ENCODE assay signal across 8 mouse cellular contexts in the genomic region with DNA sequence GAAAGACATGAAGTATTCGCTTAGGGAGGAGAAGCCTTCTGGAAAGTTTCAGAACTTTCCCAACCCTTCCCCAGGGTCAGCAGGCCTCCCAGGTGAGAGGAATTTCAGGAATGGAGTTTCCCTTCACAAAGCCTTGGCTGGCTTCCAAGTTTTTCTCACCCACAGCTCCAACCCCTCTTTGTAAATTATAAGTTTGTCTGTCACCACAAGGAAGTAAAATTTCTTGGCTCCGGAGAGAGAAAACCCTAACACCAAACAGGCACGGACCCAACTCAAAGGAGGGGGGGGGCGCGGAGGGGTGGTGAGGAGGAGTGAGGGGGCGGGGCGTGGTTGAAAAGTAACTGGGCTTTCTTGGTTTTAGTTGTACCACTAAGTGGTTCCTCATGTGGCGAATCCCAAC. TPM values are rescaled to one million over a fixed set of nuclear protein-coding genes. Genes with fewer than 3 reads are reported as not detected.
DNase-seq lines count a peak whose midpoint lies in the region; ATAC-seq and TF ChIP-seq lines count a peak whose summit lies in the region.

No protein-coding gene starts in this region.

- no peaks in the 10 kb centered on the region for H3K27me3 ChIP-seq in erythroblast, embryonic 14.5 days (ENCODE audit: control insufficient read depth)
- H3K27me3 ChIP-seq in liver, embryonic 13.5 days = no peaks in the 10 kb centered on the region
- H3K27me3 ChIP-seq in myocyte (ENCODE audit: control insufficient read depth, insufficient read depth, insufficient read length) = no peaks in the 10 kb centered on the region

- TF ChIP-seq POLR2A in myocyte (IDR thresholded peaks at IDR 0.05; ENCODE audit: insufficient read length, low read depth) = no peak

- no peak for ATAC-seq in erythroblast, adult 5-6 weeks (replicated peaks; ENCODE audit: low FRiP score, poor library complexity, severe bottlenecking)
- no peak for ATAC-seq in liver, embryonic 13.5 days (ENCODE audit: low read depth)

- H3K79me2 ChIP-seq in myocyte (ENCODE audit: control insufficient read depth, insufficient read depth) = no peaks in the 10 kb centered on the region

- intact Hi-C loops in gastrocnemius, adult 2 months (cut with DNase I) = loop anchor here (5.0 to 10.0 kb wide), 2 partner anchors 200 to 732 kb away; no protein-coding TSS in a partner anchor

- no peak for TF ChIP-seq CTCF in gastrocnemius, adult 2 months (IDR thresholded peaks at IDR 0.05)

- 5% methylated on average over 8 of the region's 8 CpGs for WGBS in liver, embryonic 13.5 days (ENCODE audit: insufficient replicate concordance)

- no peaks in the 10 kb centered on the region for H3K9me3 ChIP-seq in erythroblast, embryonic 14.5 days (ENCODE audit: control insufficient read depth, low read length)
- H3K9me3 ChIP-seq in liver, embryonic 13.5 days (replicated peaks) = no peaks in the 10 kb centered on the region

- H3K27ac ChIP-seq in brown adipose tissue, adult 24 weeks (replicated peaks; ENCODE audit: low read depth, low read length) = 0 out of 2 replicates have a peak overlapping the region, but pooled peaks have one; percentile 26
- H3K27ac ChIP-seq in gastrocnemius, adult 2 months = peak overlapping the region; percentile 83
- no peak overlapping the region for H3K27ac ChIP-seq in liver, embryonic 13.5 days

- peak; percentile 31 for DNase-seq in gastrocnemius, adult 2 months
- DNase-seq in hindlimb bud, embryonic 11.5 days (ENCODE audit: extremely low spot score, low read depth, low spot score) = peak; percentile 26
- no peak for DNase-seq in liver, embryonic 13.5 days
- DNase-seq in left cerebral cortex, adult 18-20 months (ENCODE audit: low spot score in 2 of 2) = no peak

- H3K4me2 ChIP-seq in liver, embryonic 13.5 days = peak overlapping the region; percentile 76
- H3K4me2 ChIP-seq in myocyte (ENCODE audit: low read depth) = peak overlapping the region; percentile 68

- H3K36me3 ChIP-seq in erythroblast, embryonic 14.5 days (ENCODE audit: control insufficient read depth) = no peaks in the 10 kb centered on the region
- H3K36me3 ChIP-seq in liver, embryonic 13.5 days = no peaks in the 10 kb centered on the region
- H3K36me3 ChIP-seq in myocyte (ENCODE audit: control insufficient read depth, insufficient read depth) = no peaks in the 10 kb centered on the region

- peak overlapping the region; percentile 60 for H3K4me3 ChIP-seq in erythroblast, embryonic 14.5 days (replicated peaks)
- peak overlapping the region; percentile 94 for H3K4me3 ChIP-seq in brown adipose tissue, adult 24 weeks (ENCODE audit: insufficient read depth, low read depth, low read length)
- peak overlapping the region; percentile 91 for H3K4me3 ChIP-seq in gastrocnemius, adult 2 months
- peak overlapping the region; percentile 62 for H3K4me3 ChIP-seq in liver, embryonic 13.5 days (replicated peaks)
- peak overlapping the region; percentile 29 for H3K4me3 ChIP-seq in myocyte

- no peak overlapping the region for H3ac ChIP-seq in myocyte (ENCODE audit: control insufficient read depth, insufficient read length)

- H3K9ac ChIP-seq in liver, embryonic 13.5 days = no peak overlapping the region

- H3K4me1 ChIP-seq in erythroblast, embryonic 14.5 days (ENCODE audit: control insufficient read depth) = peaks cover 8% of the 10 kb centered on the region
- peaks cover 2% of the 10 kb centered on the region; the same call in 1 of the 2 replicates for H3K4me1 ChIP-seq in brown adipose tissue, adult 24 weeks (ENCODE audit: control insufficient read depth, insufficient read depth, insufficient read length, low read length)
- H3K4me1 ChIP-seq in liver, embryonic 13.5 days (replicated peaks) = no peaks in the 10 kb centered on the region

TF ChIP-seq in myocyte, 11 proteins besides CTCF, POLR2A, EP300 and RAD21:
- no peak for TF ChIP-seq USF1 (IDR thresholded peaks at IDR 0.05; ENCODE audit: low read depth)
- TF ChIP-seq MAX (IDR thresholded peaks at IDR 0.05; ENCODE audit: low read depth) = no peak
- no peak for TF ChIP-seq TCF3 (IDR thresholded peaks at IDR 0.05; ENCODE audit: insufficient read length, low read depth)
- no peak for TF ChIP-seq E2F4 (IDR thresholded peaks at IDR 0.05; ENCODE audit: insufficient read depth)
- no peak for TF ChIP-seq SRF (IDR thresholded peaks at IDR 0.05; ENCODE audit: control insufficient read depth, insufficient read length, low read depth)
- TF ChIP-seq MYOD1 (IDR thresholded peaks at IDR 0.05; ENCODE audit: control insufficient read depth in 1 of 3, insufficient read length in 2 of 3, low read depth in 2 of 3) = no peak
- TF ChIP-seq MYOG (IDR thresholded peaks at IDR 0.05; ENCODE audit: control insufficient read depth in 1 of 3, insufficient read depth in 1 of 3, insufficient read length in 2 of 3, low read depth in 2 of 3) = no peak
- TF ChIP-seq TCF12 (IDR thresholded peaks at IDR 0.05; ENCODE audit: insufficient read depth, poor library complexity, severe bottlenecking) = no peak
- TF ChIP-seq CEBPB (IDR thresholded peaks at IDR 0.05; ENCODE audit: insufficient read depth, poor library complexity, severe bottlenecking) = no peak
- no peak for TF ChIP-seq POLR2AphosphoS2 (IDR thresholded peaks at IDR 0.05; ENCODE audit: insufficient read length, low read depth)
- TF ChIP-seq REST (IDR thresholded peaks at IDR 0.05; ENCODE audit: insufficient read depth, insufficient read length) = no peak

RNA-seq across cellular contexts. Expression of a gene that starts 1.0 kb away (rescaled TPM):
- 0.09 and 0.11 TPM in 2 replicates for polyA plus RNA-seq in erythroblast, embryonic 14.5 days (2012)
- 24.0 and 35.1 TPM in 2 replicates for total RNA-seq in erythroblast, adult 5-6 weeks (2015; ENCODE audit: low replicate concordance)
- total RNA-seq in erythroblast, adult 5-6 weeks (2017; ENCODE audit: low replicate concordance) = 11.6 and 17.6 TPM in 2 replicates
- polyA plus RNA-seq in brown adipose tissue, adult 24 weeks (2012; ENCODE audit: insufficient read depth, insufficient read length, missing spikeins) = 4.4 and 7.9 TPM in 2 replicates
- total RNA-seq in gastrocnemius, adult 2 months (2021) = under 1 TPM; 0.87 to 0.98 TPM
- polyA plus RNA-seq in liver, embryonic 13.5 days (2015; fragmentation: Nextera tagmentation; extraction: Ambion mirVana) = 20.3 and 23.1 TPM in 2 replicates
- 2.6 TPM for polyA plus RNA-seq in myocyte (2012; fragmentation: generic; extraction: Trizol)
- 1 to 10 TPM; 2.1 to 2.2 TPM for total RNA-seq in left cerebral cortex, adult 18-20 months (2021)

Comparison
In these comparisons a context has a peak if more than half of its experiments do, and no peak if none do; other contexts are left out.
1. H3K4me3 ChIP-seq: peak in every context shown above with its lines; median percentile 94 in brown adipose tissue, adult 24 weeks; 91 in gastrocnemius, adult 2 months; 62 in liver, embryonic 13.5 days; 60 in erythroblast, embryonic 14.5 days; 29 in myocyte.
2. DNase-seq: peak in gastrocnemius, adult 2 months (single experiment) and hindlimb bud, embryonic 11.5 days (single experiment); none in liver, embryonic 13.5 days (single experiment) and left cerebral cortex, adult 18-20 months (0 of 2).